Mouse (Mus musculus) E14TG2a.4 (cell line): ENCODE results near the gene Cadps2.
A peak's percentile ranks its signal among the peaks of the same experiment; 100 is the strongest.

Experiments used
- CTCF ChIP-seq: conservative IDR thresholded peaks from 2 replicates; pipeline ENCODE4 v1.5.1; 2014; ENCODE audit warnings: low read length
- NANOG ChIP-seq: IDR thresholded peaks from 2 replicates; pipeline ENCODE4 v1.6.1; 2014; ENCODE audit warnings: borderline replicate concordance, low read length, mixed read lengths

DNA sequence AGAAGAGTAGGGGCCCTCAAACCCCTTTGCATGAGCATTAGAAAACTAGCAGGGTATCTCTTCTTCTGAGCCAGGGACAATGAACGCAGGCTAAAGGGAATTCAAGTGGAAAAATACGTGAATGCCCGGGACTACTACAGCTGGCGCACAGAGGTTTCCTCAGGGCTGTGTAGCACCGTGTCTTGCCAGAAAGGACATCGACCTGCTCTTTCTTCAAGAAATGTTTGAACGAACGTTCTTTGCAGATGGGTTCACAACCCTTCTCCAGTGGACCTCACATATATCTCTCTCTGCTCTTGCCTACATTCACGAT lies 578.5 kb downstream of the Cadps2 start:
- TF ChIP-seq CTCF = no peak
- TF ChIP-seq NANOG = peak; percentile 47; the same call in 1 of the 2 replicates
